Mouse (Mus musculus) hindbrain, embryonic 15.5 days (tissue): ENCODE measurements around the gene Yes1. TPM values are rescaled to one million over a fixed set of nuclear protein-coding genes. Genes with fewer than 3 reads are reported as not detected.
"Not testable (repeated sequence)": the region's sequence is repeated elsewhere in the genome, so short reads cannot be mapped to it uniquely, and the experiment has no call there.

Experiments
- ATAC-seq: fragments of 200-750 bp; cut with Nextera tagmentation; 2 replicates; pipeline ENCODE4 v1.8.0; 2017; ENCODE audit warnings: low read depth, moderate number of reproducible peaks, moderate TSS enrichment; ENCODE audit not compliant: low FRiP score
- H3K27ac ChIP-seq: fragments of 300-500 bp; sonication (generic); replicated peaks from 2 replicates; pipeline ENCODE4 v1.5.1; 2015; ENCODE audit warnings: mild to moderate bottlenecking, inconsistent platforms
- H3K27me3 ChIP-seq: fragments of 300-500 bp; sonication (generic); 2 replicates; pipeline ENCODE4 v1.6.1; 2015; ENCODE audit warnings: control low read depth, inconsistent platforms
- H3K36me3 ChIP-seq: fragments of 300-500 bp; sonication (generic); 2 replicates; pipeline ENCODE4 v1.6.1; 2015; ENCODE audit warnings: control low read depth, inconsistent platforms
- H3K4me1 ChIP-seq: fragments of 300-500 bp; sonication (generic); replicated peaks from 2 replicates; pipeline ENCODE4 v1.6.1; 2015; ENCODE audit warnings: control low read depth, inconsistent platforms
- H3K4me2 ChIP-seq: fragments of 300-500 bp; sonication (generic); 2 replicates; pipeline ENCODE4 v1.6.1; 2015; ENCODE audit warnings: moderate library complexity, mild to moderate bottlenecking, inconsistent platforms
- H3K4me3 ChIP-seq: fragments of 300-500 bp; sonication (generic); 2 replicates; pipeline ENCODE4 v1.5.1; 2015; ENCODE audit warnings: mild to moderate bottlenecking, inconsistent platforms
- H3K9ac ChIP-seq: fragments of 300-500 bp; sonication (generic); 2 replicates; pipeline ENCODE4 v1.6.1; 2015; ENCODE audit warnings: inconsistent platforms
- H3K9me3 ChIP-seq: fragments of 300-500 bp; sonication (generic); 2 replicates; pipeline ENCODE4 v1.6.1; 2016; ENCODE audit warnings: control low read depth, inconsistent platforms
- WGBS: fragments of 180-500 bp; shearing (Covaris S2); methylation state at CpG from one replicate; pipeline ENCODE4 v1.1.7; 2015; 5-methylcytosine and 5-hydroxymethylcytosine counted together
- polyA plus RNA-seq: library from polyadenylated mRNA; unstranded; fragments of >200 nt; fragmentation: Nextera tagmentation; extraction: Ambion mirVana; gene quantifications from 2 replicates; pipeline ENCODE4 v1.2.1, GENCODE M21; 2015

Gene Yes1
- polyA plus RNA-seq, 1 experiment from 2014 or later: 20.4 TPM

DNA sequence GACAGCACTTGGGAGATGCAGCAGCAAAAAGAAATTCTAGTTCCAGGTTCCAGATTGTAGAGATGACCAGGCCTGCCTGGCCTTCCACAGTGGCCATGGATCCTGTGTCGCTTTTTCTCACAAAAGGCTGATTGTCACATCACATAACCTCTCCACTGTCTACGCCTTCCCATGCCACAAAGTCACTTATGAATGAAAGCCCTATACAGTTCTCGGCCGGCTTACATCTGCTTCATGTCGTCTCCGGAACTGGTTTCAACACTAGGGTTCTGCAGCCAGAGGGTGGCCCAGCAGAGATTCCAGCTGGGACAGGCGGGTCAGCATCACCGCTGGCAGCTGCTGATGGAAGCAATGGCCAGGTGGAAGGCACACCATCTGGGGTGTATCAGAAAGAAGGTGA, 117.9 kb downstream of the Yes1 start:
- no peak overlapping the region for H3K4me3 ChIP-seq
- no peak overlapping the region for H3K27ac ChIP-seq
- ATAC-seq: no peak
- H3K9me3 ChIP-seq: no peaks in the 10 kb centered on the region
- H3K4me1 ChIP-seq: no peaks in the 10 kb centered on the region
- 88% methylated on average over 8 of the region's 8 CpGs for WGBS
- H3K36me3 ChIP-seq: peaks cover 5% of the 10 kb centered on the region; the same call in 1 of the 2 replicates
- H3K4me2 ChIP-seq: no peak overlapping the region
- H3K27me3 ChIP-seq: no peaks in the 10 kb centered on the region
- H3K9ac ChIP-seq: no peak overlapping the region

DNA sequence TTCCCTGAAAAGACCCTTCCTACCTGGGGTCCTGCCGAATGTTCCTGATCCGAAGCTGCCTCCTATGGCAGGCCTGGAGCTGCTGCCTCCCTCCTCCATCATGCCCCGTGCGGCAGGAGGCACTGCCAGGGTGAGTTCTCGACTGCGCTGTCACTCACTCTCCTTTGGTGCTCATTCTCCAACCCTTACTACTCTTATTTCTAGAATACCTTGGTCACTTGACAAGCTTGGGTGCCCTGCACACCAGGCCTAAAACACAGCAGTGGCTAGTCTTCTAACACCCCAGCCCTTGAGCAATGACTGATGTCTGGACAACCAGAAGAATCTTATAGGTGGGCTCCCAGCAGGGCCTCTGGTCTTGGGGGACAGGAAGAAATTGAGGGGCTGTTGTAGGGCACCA, 122.9 kb downstream of the Yes1 start:
- ATAC-seq: peak; percentile 38; the same call in 1 of the 2 replicates
- not testable (repeated sequence) for H3K4me2 ChIP-seq, H3K4me1 ChIP-seq, H3K27me3 ChIP-seq, H3K9ac ChIP-seq, H3K9me3 ChIP-seq, H3K36me3 ChIP-seq, H3K27ac ChIP-seq, H3K4me3 ChIP-seq
- 96% methylated on average over 6 of the region's 6 CpGs for WGBS

DNA sequence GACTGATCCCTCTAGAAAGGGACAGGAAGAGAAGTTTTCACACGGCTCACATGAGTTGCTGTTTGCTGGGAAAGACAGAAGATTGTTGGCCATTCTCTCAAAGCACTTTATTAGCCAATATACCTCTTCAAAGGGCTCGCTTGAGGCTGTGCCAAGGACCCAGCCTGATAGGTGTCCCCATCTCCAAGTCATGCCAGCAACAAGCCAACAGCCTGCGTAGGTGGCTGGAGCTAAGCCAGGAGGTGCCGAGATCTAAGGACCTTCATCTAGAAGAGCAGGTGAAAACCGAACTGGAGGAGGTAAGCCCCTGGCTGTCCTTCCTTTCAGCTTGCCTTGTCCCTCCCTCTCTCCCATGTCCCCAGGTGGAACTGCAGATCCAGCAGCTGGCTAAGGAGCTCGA, 124.8 kb downstream of the Yes1 start:
- peaks cover 5% of the 10 kb centered on the region; the same call in 1 of the 2 replicates for H3K36me3 ChIP-seq
- no peak overlapping the region for H3K9ac ChIP-seq
- H3K27ac ChIP-seq: no peak overlapping the region
- H3K9me3 ChIP-seq: no peaks in the 10 kb centered on the region
- WGBS: 94% methylated on average over 6 of the region's 6 CpGs
- no peak overlapping the region for H3K4me3 ChIP-seq
- ATAC-seq: no peak
- H3K4me2 ChIP-seq: no peak overlapping the region
- H3K4me1 ChIP-seq: no peaks in the 10 kb centered on the region
- no peaks in the 10 kb centered on the region for H3K27me3 ChIP-seq

Other genes starting within 250 kb of the Yes1 start
- gene Ppp1cb, start 152.3 kb upstream of the Yes1 start, polyA plus RNA-seq: 188 and 203 TPM in 2 replicates
- 88.6 and 99.7 TPM in 2 replicates for gene Pisd, start 174.5 kb downstream of the Yes1 start, polyA plus RNA-seq
- not detected in 2 replicates for gene Gm20671, start 215.9 kb downstream of the Yes1 start, polyA plus RNA-seq
- gene Prr14l, start 243.1 kb downstream of the Yes1 start, polyA plus RNA-seq: 7.9 and 11.8 TPM in 2 replicates